Mouse (Mus musculus): ENCODE measurements around the gene Cd48.
A peak's percentile ranks its signal among the peaks of the same experiment; 100 is the strongest.
"Not testable (repeated sequence)": the region's sequence is repeated elsewhere in the genome, so short reads cannot be mapped to it uniquely, and the experiment has no call there.

The Cd48 gene

DNA sequence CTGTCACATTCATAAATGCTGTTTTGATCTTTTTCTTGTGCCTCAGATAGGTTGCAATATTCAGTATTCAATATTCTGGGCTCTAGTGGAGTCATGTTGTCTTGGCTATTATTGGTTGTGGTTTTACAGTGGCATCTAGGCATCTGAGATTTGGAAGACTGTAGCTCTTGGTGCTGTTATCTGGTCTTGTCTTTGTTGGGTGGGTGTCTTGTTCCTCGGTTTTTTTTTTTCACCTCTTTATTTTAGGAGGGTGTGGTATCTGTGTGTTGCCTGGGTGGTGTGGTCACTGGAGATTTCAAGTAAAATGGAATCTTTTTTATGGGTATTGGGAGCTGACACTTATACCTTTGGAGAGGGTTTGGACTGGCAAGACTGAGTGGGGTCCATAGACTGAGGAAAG is 12.1 kb downstream of the Cd48 start:
- DNase-seq (ENCODE audit: low spot score in 2 of 2): no peak

DNA sequence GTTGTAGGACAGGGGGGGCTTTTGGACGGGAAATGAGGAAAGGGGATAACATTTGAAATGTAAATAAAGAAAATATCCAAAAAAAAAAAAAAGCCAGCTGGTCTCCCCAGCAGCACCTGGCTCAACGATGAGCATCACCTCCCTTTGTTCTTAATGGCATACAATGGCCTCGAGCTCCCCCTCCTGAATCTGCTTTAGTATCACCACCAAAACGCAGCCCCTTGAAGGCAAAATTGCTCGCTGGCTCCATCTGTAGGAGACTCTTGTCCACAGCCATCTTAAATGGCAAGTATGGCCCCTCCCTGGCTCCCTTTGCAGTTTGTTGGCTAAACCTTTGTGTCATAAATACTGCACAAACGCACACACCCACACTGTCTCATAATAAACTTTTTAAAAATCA is 17.2 kb downstream of the Cd48 start:
- DNase-seq (ENCODE audit: low spot score in 2 of 2): peak; percentile 34 to 80

DNA sequence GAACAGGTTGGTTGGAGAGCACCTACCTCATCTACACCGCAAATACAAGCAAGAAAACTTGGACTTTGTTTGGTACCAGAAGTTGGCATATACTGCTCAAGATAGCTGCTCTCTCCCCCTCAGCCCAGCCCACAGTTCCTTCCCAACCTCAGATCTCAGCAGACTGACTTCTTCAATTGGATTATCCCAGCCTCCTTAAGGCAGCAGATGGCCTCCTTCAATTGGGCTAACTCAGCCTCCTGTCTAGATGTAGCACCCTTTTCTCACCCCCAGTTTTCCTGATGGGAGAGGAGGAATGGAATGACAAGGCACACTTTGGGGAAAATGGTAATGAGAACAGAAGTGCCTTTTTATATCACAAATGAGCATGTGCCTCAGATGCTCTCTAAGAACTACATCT is 31.9 kb downstream of the Cd48 start:
- not testable (repeated sequence) for DNase-seq (ENCODE audit: low spot score in 2 of 2)

DNA sequence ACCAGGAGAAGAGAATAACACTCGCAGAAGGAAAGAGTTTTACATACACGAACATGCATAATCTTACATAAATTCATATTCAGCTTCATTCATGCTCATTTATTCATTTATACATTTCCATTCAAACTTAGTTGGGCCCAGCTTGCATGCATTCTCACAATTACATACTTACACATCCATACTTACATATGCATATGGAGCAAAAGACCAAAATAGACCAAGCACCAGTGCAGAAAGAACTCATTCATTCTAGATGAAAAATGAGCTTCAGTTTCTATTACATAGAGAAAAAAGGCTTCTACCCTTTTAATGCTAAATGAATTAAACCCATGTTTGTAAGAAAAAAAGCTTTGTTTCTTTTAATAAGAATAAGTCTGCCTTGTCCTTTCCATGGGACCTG is 33.6 kb downstream of the Cd48 start:
- DNase-seq (ENCODE audit: low spot score in 2 of 2): no peak

DNA sequence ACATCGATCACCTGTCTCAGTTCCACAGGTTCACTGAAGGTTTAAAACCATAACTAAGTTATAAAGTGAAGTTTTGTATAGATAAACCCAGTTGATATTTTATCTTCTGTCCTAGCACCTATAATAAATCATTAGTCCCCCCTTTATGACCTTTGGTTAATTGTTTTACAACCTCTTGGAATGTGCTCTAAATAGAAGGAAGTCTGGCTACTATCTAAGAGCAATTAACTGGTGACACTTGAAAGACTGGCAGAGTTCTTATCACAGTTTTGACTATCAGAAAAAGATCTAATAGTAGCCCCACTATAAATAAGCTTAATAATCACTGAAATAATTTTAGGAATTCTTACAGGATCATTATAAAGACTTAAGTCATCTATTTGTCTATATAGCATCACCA is 34.4 kb downstream of the Cd48 start:
- no peak for DNase-seq (ENCODE audit: low spot score in 2 of 2)

DNA sequence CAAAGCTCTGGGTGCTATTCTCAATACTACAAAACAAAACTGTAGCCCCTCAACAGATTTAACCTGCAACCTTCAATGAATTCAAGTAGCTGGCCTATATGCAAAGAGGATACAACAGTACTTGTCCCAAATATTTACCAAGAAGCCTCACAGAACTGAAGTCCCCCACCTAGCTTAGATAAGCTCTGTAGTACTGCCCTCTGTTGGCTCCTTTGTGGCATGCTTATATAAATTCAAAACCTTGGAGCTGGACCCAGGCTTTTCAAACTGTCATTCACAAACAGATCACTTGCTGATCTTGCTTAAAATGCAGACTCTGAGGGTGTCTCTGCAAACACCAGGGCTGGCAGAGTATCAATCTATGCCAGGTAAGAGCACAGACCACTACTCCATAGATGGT is 49.4 kb downstream of the Cd48 start:
- DNase-seq (ENCODE audit: low spot score in 2 of 2): no peak

DNA sequence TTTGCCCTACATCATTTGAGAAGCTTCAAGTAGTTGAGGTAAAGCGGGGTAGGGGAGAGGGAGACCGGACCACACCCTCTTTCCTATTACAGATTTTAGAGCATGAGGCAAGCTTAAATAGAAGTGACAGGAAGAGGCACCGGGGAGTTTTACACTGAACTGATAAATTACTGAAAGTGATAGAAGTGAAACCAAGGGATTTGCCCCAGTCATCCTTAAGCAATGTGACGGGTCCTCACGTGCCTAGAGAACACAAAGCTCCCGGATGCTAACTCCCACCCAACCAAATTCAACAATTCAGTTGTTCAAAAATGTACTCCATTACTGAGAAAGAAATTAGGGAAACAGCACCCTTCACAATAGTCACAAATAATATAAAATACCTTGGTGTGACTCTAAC is 53.1 kb downstream of the Cd48 start:
- no peak for DNase-seq (ENCODE audit: low spot score in 2 of 2)

DNA sequence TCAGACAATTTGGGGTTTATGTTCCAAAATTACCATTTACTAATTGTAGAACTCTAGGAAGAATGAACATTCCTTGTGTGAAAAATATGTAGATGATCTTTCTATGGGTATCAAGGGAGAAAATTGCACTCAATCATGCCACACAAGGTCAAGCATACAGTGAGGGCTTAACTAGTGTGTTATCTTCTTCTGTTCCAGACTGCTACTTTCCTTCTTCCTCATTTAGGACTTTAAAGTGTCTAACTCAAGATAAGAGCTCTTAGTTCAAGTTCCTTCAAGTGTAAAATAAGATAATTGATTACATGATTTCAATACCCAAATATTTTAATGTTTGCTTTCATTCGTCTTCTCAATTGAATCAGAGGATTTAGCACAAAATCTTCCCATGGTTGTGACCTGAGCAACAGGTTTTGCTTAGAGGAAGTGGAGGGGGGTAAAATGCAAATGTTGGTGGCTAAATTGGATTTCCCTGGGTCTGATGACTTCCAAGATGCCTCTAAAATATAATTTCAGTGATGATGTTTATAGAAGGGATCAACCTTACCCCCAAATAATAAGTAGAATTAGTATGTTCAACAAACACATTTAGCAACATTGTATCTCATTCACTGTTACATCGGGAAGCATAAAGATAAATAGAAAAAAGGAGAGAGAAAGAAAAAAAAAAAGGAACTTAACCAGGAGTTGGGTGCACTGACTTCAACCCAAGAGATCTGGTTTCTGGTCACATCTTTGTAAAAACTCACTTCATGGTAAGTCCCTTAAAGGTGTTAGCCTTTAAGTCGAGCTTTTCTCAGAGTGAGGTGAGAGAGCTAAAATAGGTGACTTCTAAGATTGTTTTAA is 66.5 kb downstream of the Cd48 start:
- no peak for DNase-seq (ENCODE audit: low spot score in 2 of 2)

Data from spleen, postnatal 10 days (tissue).